Mouse (Mus musculus) megakaryocyte-erythroid progenitor cell, adult 5-6 weeks (primary cell): ENCODE measurements around the gene Traf3ip3. TPM values are rescaled to one million over a fixed set of nuclear protein-coding genes. Genes with fewer than 3 reads are reported as not detected.

Experiments used
- ATAC-seq: replicated peaks from 2 replicates; pipeline ENCODE4 v1.8.0; 2016; ENCODE audit warnings: mild to moderate bottlenecking, inconsistent platforms; ENCODE audit not compliant: severe bottlenecking, poor library complexity, low FRiP score, low TSS enrichment
- total RNA-seq, 2 experiments: library from RNA; stranded (forward) in 1 of 2; stranded (reverse) in 1 of 2; fragments of 200-1000, 215-1000 nt in 1 of 2; fragments of >200 nt in 1 of 2; fragmentation: Nextera tagmentation in 1 of 2; gene quantifications; 2 replicates each; pipeline ENCODE4 v1.2.3; 2014 to 2017

Gene Traf3ip3
- total RNA-seq (2014; fragmentation: Nextera tagmentation) (16.3 and 37.9 TPM in 2 replicates), total RNA-seq (2017) (2.8 and 12.9 TPM in 2 replicates)

DNA sequence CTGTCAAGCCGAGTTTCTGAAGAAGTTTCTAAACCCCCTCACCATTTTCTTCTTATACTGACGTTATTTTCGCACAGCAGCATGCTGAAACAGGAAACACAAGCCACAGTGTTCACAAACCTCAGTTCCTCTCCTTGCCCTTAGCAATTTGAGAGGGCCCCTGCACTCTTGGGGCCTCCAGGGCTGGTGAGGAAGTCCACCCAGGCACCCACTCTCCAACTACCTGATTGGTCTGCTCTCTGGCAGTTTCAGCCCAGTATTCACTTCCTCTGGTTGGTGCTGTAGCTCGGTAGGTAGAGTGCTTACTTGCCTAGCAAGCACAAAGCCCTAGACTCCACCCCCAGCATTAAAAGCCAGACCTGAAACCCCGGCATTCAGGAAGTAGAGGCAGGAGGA is at the start of gene Traf3ip3:
Gene Traf3ip3, minus strand, starts transcription at position 321 of the 396 bp plus-strand sequence.
- ATAC-seq = peak; percentile 40

DNA sequence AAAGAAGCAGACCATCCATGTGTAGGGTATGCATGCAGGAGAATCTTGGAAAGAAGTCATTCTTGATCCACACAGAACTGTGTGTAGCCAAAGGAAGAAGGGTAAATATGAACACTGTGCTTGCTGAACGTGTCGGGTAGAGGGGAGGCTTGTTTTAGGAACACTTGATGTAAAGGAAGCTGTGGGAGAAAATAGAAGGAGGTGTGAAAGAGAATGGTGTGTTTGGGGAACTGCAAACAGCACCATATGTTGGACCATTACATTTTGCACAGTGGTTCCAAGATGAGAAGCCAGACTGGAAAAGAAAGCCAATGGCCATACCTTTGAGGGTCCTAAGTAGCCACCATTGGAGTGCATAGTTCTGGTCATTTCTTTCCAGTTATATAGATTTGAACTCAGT is 48.5 kb upstream of the Traf3ip3 start:
- ATAC-seq = no peak

DNA sequence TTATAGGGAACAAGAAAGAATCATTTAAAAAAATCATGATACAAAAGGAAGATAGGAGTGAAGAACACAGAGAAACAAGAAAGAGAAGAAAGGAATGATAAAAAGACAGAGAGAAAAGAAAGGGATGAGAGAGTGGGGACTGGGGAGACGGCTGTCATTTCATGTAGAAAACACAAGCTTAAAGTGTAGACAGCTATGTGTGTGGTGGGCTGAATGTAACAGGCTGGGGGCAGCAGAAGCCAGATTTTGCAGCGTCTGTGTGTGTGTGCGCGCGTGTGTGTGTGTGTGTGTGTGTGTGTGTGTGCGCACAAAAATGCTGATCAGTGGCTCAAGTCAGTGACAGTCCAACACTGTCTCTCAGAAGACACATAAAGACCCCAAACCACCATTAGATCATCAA is 42.7 kb upstream of the Traf3ip3 start:
- no peak for ATAC-seq

DNA sequence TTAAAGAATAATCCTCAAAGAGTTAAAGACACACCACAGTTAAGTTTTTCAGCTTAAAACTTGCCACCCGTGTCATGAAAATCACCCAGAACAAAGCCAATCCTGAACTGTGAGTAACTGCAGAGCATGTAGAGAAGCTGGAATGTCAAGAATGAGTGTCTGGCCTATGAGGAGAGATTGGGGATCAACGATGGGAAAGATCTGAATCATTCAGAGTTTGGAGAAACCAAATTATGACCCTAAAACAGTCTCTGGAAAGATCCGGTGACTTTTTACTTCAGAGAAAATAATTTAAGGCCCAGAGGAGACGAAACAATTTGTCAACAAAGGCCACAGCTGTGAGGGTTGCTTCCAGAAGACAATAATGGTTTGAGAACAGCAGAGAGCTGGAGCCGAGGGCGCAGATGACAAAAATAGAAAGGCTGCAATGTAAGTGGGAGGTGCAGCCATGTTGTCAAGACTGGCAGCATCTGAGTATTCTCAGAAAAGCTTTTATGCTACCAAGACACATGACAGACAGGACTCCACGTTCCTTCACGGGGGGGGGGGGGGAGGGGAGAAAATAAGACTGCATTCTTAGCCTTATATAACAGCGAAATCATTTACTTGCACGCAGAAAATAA is 42.2 kb upstream of the Traf3ip3 start:
- no peak for ATAC-seq

DNA sequence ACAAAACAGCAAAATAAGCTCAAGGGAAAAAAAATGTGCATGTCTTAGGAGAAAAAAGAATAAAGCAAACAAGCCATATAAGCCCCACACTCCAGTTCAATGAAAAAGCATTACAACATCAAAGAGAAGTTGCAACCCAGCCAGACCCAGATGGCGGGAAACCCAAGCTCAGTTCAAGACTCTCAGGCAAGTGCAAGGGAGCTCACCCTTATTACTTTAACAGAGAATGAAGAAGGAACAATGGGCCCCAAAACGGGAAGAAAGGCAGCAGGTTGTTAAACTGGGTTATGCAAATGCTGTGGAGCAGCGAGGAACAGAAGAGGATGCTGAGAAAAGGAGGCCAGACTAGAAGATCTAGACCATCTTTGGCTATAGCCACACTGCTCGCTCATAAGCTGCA is 41.4 kb upstream of the Traf3ip3 start:
- no peak for ATAC-seq

DNA sequence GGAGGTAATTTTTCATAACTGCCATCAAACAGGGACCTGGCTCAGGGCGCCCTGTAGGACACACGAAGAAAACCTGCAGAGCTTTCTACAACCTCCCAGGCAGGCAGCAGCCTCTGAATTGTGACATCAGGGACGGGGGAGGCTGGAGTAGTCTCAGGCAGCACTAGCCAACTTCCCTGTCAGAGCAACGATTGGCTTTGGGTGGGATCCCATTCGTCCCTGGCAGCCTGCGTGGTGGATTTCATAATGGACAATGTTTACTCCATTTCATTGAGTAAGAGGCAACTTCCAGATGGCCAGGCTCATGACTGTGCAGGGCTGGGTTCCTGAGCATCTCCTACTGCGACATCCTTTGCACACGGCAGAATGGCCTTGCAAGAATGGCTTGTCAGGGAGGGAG is 40.7 kb upstream of the Traf3ip3 start:
- no peak for ATAC-seq

DNA sequence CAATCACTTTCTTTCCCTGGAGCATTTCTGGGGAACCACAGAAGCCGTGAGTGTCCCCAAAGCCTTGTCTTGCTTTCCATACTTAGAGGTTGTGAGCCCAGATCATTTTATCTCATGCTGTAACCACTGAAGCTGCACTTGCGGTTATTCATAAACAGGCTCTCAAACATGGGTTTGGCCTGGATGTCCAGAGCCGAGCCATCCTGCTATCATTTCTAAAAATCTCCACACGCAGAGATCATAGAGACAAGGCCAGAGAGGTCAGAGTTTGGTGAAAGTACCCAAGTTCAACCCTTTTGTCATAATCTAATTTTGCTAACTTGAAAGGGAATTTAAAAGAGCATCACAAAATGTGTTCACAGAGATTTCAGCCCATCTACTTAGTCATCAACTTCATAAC is 39.9 kb upstream of the Traf3ip3 start:
- no peak for ATAC-seq

DNA sequence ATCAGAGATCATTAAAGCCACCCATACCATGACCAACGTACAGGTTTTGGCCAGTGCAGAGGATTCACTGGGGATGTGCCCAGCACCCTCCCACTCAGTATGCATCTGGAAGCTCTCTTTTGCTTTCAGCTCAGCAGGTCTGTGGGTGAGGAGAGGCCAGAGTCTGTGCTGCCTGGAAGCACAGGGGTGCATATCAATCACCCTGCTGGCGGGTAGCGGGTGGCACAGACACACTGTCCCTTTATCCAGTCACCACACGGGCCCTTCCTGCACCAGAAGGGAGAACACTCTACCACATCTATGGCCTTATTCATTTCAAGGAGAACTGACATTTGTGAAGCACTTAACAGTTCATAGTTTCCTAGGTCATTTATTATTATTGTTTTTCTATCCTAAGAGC is 36.9 kb upstream of the Traf3ip3 start:
- 0 out of 2 replicates have a peak, but pooled peaks have one; percentile 34 for ATAC-seq

DNA sequence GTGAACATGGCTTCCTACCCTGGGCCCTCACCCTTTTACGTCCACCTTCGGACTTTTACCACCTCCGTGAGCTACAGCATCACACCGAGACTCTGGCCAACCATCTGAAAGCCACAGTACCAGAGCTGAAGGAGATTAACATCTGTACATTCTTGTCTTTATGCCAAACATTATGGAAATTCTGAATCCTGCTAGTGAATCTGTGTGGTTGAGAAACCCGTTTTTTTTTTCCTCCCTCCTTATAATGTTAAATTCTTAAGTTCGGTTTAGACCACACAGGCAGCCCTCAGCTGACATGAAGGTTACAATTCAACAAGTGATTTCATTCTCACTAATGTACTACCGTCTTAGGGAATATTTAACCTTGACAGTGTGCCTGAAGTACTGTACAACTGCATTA is 33.4 kb upstream of the Traf3ip3 start:
- ATAC-seq = no peak

DNA sequence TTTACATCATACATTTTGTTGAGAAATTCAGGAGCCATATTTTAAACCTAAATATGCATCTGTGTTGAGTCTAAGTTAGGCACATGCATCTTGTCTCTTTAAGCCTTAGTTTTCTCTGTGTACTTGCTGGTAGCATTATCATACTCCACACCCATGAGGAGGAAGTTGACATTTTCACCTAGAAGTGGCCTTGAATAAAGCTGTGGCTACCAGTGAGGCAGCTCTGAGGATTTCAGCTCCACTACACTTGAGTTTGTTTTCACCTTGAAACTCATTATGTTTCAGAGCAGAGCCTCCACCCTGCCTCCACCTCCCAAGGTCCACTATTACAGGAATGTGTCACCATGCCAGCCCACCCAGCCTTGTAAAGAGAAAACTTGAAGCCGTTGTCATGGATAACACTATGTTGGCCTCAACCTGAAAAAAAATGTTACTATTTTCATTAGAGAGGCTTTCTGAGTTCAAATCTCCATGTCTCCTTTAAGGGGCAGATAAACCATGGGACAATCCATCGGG is 32.7 kb upstream of the Traf3ip3 start:
- no peak for ATAC-seq

DNA sequence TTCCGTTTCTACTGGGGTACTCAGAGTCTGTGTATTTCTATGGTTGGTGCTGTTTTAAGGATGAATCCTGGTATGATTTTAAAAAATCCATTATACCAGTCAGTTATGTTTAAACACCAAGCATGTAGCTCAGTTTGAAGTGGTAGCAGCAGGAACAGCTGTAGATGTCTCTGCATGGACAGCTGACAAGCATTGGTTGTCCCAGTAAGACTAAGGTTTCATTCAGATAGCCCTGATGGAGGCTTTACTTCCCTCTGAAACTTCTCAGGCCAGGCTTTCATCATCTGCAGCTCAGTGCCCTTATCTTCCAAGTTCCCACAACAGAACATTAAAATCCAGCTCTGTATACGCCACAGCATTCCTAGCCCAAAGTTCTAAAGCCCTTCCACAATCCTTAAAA is 31.2 kb upstream of the Traf3ip3 start:
- no peak for ATAC-seq

DNA sequence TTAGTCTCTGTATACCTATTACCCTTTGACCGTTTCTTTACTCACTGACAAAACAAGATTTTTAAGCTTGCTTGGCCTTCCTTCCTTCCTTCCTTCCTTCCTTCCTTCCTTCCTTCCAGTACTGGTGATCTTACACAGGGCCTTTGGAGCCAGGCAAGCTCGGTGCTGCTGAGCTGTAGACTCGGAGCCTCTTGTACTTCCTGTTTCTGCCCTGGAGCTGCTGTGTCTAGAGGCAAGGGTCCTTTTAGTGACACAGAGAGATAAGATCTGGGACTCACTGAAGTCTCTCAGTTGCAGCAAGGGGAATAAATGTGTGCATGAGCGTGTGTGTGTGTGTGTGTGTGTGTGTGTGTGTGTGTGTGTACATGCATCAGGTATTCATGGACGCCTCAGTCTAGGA is 29.4 kb upstream of the Traf3ip3 start:
- peak; percentile 52; the same call in 1 of the 2 replicates for ATAC-seq

DNA sequence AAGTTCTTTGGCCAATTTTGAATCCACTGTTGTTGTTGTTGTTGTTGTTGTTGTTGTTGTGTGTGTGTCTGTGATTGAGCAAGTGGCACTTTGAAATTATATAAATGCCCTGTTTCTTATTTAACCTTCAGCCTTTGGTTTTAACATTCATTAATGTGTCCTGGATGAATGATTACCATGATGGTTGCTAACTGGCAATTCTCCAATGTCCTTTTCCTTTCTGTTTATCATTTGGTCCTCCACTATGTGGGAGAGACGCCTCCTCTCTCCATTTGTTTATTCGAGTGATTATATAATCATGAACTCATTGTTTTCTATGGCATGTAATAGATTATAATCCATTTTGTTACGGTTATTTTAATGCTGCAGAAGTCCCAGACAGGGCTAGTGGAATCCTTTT is 29.0 kb upstream of the Traf3ip3 start:
- no peak for ATAC-seq

DNA sequence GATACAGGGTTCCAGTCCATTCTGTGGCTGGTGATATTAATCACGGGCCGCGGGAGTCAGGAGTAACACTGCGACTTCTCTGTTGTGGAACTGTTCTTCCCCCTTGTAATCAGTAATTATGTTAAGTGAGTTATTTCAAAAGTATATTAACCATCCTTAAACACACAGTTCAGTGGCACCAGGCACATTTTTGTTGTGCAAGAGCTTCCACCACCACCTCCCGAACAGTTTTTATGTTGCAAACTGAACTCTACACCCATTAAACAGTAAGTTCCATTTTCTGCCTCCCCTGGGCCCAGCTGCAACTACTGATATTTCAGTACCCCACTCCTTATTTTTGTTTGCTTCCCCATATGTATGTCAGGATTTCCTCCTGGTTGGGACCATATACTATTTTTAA is 28.1 kb upstream of the Traf3ip3 start:
- ATAC-seq = no peak

DNA sequence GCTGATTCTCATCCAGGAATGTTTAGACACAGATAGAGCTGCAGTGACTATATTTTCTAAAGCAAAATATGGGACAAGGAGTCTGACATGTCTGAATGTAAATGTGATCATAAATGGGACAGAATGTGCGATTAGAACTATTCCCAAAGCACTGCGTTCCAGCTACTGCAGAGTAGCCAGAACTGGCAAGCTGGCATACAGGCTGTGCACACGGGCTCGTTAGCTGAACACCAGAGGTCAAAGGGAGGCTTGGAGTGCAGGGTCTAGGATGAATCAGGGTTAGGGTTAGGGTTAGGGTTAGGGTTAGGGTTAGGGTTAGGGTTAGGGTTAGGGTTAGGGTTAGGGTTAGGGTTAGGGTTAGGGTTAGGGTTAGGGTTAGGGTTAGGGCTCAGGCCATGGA is 26.0 kb upstream of the Traf3ip3 start:
- no peak for ATAC-seq

DNA sequence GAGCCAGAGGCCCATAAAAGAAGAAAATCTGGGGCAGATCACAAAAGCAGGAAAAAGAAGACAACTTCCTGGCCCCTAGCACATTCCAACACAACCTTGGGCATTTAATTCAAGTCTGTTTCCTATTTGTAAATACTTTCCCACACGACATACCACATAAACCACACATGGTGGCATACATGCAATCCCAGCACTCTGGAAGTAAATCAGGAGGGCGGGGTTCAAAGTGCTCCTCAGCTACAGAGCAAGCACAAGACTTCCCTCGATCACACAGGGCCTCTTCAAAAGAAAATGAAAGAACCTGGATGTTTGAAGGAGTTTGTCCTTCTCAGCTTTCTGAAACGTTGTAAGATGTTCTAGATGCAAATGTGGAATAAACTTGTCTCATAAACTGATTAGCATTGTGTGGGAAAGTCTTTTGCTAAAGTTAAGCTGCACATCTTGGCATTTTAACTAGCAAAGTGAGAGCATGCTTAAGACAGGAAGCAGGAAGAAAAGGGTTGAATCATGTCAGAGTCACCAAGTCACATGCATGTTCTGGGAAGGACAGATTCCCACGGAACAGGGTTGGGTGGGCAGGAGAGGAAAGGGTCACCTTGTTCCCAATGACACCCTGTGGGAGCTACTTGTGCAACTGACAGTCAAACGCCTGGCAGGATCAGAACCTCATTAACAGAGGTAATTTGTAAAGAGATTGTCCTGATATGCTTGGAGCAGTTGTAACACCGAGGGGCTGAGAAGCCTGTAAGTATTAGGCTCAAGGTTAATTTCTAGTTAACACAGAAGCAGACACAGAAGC is 25.4 kb upstream of the Traf3ip3 start:
- no peak for ATAC-seq

DNA sequence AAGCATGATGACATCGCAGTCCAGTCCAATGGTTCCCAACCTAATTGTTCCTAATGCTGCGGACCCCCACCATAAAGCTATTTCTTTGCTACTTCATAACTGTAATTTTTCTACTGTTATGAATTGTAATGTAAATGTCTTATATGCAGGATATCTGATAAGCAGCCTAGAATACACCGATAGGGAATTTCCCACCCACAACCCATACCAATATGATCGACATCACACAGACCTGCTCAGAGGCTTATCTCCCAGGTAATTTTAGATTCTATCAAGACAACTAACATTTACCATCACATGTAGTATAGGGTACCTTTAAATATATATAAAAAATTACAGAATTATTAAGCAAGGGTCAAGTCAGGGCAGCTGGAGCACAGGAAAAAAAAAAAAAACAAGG is 24.6 kb upstream of the Traf3ip3 start:
- ATAC-seq = no peak

DNA sequence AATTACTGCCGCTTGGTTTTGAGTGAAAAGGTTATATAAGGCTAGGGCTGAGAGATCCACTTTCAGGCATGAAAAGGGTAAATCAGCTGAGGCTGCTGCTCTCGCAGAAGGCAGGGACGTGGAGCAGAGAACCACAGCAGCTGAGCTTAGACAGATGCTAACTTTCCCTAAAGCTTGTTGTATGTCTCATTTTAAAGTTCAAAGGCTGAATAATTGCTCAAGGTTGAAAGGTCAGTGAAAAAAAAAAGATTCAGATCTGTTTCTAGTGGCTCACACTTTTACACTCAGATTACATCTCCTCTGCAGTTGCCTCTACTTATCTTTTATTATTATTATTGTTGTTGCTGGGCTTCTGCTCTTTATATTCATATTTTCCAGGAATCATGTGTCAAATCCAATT is 24.0 kb upstream of the Traf3ip3 start:
- no peak for ATAC-seq

DNA sequence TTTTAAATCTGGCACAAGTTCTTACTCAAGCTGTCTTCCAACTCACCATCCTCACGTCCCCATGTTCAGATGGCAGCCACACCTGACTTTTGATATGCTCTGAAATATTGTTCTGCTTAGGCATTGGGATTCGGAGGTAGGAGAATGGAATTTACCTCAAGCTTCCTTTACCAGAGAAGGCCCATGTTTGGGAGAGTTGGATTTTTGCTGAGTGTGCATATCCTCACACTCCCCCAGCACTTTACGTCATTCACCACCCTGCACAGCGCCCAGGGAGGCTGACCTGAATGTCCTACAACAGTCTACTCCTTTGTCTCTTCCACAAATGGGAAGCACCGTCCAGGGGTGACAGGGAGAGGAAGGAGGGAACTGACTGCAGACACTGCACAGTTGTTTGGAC is 18.9 kb upstream of the Traf3ip3 start:
- no peak for ATAC-seq

DNA sequence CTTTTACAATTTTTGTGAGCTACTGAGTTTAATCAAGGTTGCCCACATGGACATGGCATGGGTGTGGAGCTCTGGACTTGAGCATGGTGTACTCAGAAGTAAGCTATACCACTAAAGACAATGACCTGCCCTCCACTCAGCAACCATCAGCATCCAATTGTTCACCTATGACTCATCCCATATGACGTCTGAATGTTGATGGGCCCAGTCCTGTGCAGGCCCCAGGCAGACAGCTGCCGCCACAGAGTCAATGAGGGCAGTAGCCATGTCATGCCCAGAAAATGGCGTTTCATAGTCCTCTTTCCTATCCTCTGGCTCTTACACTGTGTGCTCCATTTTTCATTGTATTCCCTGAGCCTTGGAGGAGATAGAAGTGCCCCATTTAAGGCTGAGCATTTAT is 14.5 kb upstream of the Traf3ip3 start:
- ATAC-seq = no peak

DNA sequence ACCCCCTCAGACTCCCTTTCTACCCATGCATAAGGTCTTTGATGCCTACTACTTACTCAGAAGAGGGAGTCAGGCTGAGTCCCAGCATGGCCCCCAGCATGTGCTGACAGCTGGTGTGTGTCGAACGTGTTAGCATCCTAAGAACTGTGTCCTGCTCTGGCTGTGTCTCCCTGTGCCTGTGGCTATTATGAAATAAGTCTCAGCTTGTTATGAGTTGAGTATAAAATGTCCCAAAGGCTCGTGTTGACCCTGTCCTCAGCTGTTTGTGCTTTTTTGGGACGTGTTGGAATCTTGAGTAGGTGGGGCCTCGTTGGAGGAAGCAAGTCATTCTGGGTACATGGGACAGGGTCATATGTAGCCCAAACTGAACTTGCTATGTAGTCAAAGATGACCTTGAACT is 12.6 kb upstream of the Traf3ip3 start:
- no peak for ATAC-seq
